In the genomic region with DNA sequence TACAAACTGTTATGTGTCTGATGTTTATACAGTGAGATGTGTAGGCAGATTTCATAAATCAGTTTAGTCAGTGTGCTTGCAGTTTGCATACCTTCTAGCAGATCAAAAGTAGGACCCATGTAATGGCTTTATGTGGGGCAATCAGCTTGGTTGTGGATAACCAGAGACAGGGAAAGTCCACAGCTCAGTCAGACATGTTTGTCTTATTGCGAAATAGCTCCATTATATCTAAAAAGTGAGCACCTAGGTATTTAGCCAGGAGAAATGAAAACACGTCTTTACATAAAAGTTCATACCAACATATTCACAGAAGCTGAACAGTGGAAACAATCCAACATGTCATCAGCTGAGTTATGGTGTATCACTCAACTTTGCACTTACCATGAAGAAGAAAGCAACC, we compare ENCODE assay signal across 20 mouse cellular contexts.
"Had no signal": no experiment of that assay in that cellular context is flagged by ENCODE, and none has a peak within 500 bp of the region (broad histone marks: within the 10 kb centered on the region; RNA-seq: fewer than 3 reads in every experiment).

No protein-coding gene starts in this region.

- H3K4me2 ChIP-seq: lung, embryonic 15.5 days; midbrain, embryonic 11.5 days; midbrain, embryonic 13.5 days; midbrain, embryonic 15.5 days; neural tube, embryonic 13.5 days; neural tube, embryonic 15.5 days had no signal

- H3K27me3 ChIP-seq: lung, embryonic 15.5 days; megakaryocyte, embryonic 14.5 days; midbrain, embryonic 15.5 days; neural tube, embryonic 13.5 days; neural tube, embryonic 15.5 days had no signal

- H3K4me1 ChIP-seq: midbrain, embryonic 15.5 days; neural tube, embryonic 15.5 days had no signal

- H3K36me3 ChIP-seq: lung, embryonic 15.5 days; midbrain, embryonic 13.5 days; midbrain, embryonic 15.5 days; neural tube, embryonic 13.5 days; neural tube, embryonic 15.5 days had no signal

- DNase-seq: liver, postnatal 0 days; lung, adult 2 months; lung, postnatal 14 days; lung, postnatal 36 days; retina, postnatal 1 day; right cerebral cortex, adult 18-20 months; right cerebral cortex, postnatal 25 days; right cerebral cortex, postnatal 4 days; spleen, adult 18-20 months; thymus, adult 18-20 months; thymus, postnatal 25 days had no signal

- ATAC-seq: liver, postnatal 0 days; lung, postnatal 0 days; midbrain, embryonic 13.5 days; midbrain, embryonic 15.5 days had no signal

- H3K9ac ChIP-seq: liver, postnatal 0 days; lung, embryonic 15.5 days; midbrain, embryonic 13.5 days; midbrain, embryonic 15.5 days; neural tube, embryonic 13.5 days; neural tube, embryonic 15.5 days had no signal

- H3K4me3 ChIP-seq: lung, embryonic 15.5 days; megakaryocyte, embryonic 14.5 days; midbrain, embryonic 13.5 days; midbrain, embryonic 15.5 days; neural tube, embryonic 13.5 days; neural tube, embryonic 15.5 days had no signal

- H3K27ac ChIP-seq: lung, embryonic 15.5 days; macrophage; midbrain, embryonic 13.5 days; midbrain, embryonic 15.5 days; neural tube, embryonic 13.5 days; neural tube, embryonic 15.5 days had no signal

- H3K9me3 ChIP-seq: lung, embryonic 15.5 days; midbrain, embryonic 13.5 days; midbrain, embryonic 15.5 days; neural tube, embryonic 15.5 days had no signal
